28 mouse cellular contexts compared by ENCODE assay signal in the genomic region with DNA sequence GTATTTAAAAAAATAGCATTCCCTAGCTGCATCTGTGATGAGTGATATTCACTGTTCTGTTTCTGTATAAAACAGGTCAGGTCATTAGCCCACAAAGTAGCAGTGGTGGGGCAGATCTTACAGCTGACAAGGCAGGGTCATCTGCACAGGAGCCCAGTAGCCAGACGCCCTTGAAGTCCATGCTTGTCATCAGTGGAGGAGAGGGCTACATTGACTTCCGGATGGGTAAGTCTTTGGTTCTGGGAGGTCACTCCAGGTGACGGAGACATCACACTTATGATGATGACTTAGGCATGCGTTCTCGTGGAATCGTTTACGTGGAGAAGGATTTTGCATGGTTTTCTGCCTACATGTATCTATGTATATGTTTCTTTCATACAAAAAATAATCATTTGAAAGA.
"Had no signal": no experiment of that assay in that cellular context is flagged by ENCODE, and none has a peak within 500 bp of the region (broad histone marks: within the 10 kb centered on the region; RNA-seq: fewer than 3 reads in every experiment).

No protein-coding gene starts in this region.

- ATAC-seq: forebrain, embryonic 13.5 days; forebrain, embryonic 14.5 days; forebrain, embryonic 15.5 days; forebrain, embryonic 16.5 days; forebrain, postnatal 0 days had no signal

- H3K4me3 ChIP-seq: embryonic facial prominence, embryonic 10.5 days; embryonic facial prominence, embryonic 12.5 days; embryonic facial prominence, embryonic 13.5 days; embryonic facial prominence, embryonic 15.5 days; erythroblast, embryonic 14.5 days; forebrain, embryonic 10.5 days; forebrain, embryonic 12.5 days; forebrain, embryonic 13.5 days; forebrain, embryonic 15.5 days; gastrocnemius, adult 2 months; heart, adult 2 months had no signal

- H3K4me1 ChIP-seq: embryonic facial prominence, embryonic 10.5 days; embryonic facial prominence, embryonic 12.5 days; embryonic facial prominence, embryonic 15.5 days; forebrain, embryonic 10.5 days; forebrain, embryonic 12.5 days; forebrain, embryonic 13.5 days; forebrain, embryonic 15.5 days had no signal

- H3K27ac ChIP-seq: embryonic facial prominence, embryonic 10.5 days; embryonic facial prominence, embryonic 12.5 days; embryonic facial prominence, embryonic 13.5 days; embryonic facial prominence, embryonic 15.5 days; forebrain, embryonic 10.5 days; forebrain, embryonic 12.5 days; forebrain, embryonic 13.5 days; forebrain, embryonic 15.5 days; gastrocnemius, adult 2 months; heart, adult 2 months had no signal

- H3K27me3 ChIP-seq: embryonic facial prominence, embryonic 12.5 days; embryonic facial prominence, embryonic 13.5 days; embryonic facial prominence, embryonic 15.5 days; forebrain, embryonic 12.5 days; forebrain, embryonic 13.5 days; forebrain, embryonic 15.5 days had no signal

- H3K9ac ChIP-seq: embryonic facial prominence, embryonic 12.5 days; embryonic facial prominence, embryonic 13.5 days; embryonic facial prominence, embryonic 15.5 days; forebrain, embryonic 12.5 days; forebrain, embryonic 13.5 days; forebrain, embryonic 15.5 days; forebrain, postnatal 0 days had no signal

- DNase-seq: cerebellum, adult 2 months; cerebellum, adult 8-10 months; cerebellum, adult 9-10 months; cerebellum, adult 9-11 months; cerebellum, postnatal 10 days; cerebellum, postnatal 14 days; cerebellum, postnatal 25 days; cerebellum, postnatal 36 days; embryo, embryonic 11 days; forebrain, postnatal 0 days; gastrocnemius, adult 2 months; gastrocnemius, postnatal 10 days; gastrocnemius, postnatal 14 days; gastrocnemius, postnatal 25 days; gastrocnemius, postnatal 36 days; heart, adult 18-20 months; heart, adult 2 months had no signal

- H3K4me2 ChIP-seq: embryonic facial prominence, embryonic 12.5 days; embryonic facial prominence, embryonic 13.5 days; embryonic facial prominence, embryonic 15.5 days; forebrain, embryonic 12.5 days; forebrain, embryonic 13.5 days; forebrain, embryonic 15.5 days had no signal

- H3K9me3 ChIP-seq: embryonic facial prominence, embryonic 10.5 days; embryonic facial prominence, embryonic 12.5 days; embryonic facial prominence, embryonic 13.5 days; embryonic facial prominence, embryonic 15.5 days; forebrain, embryonic 10.5 days; forebrain, embryonic 12.5 days; forebrain, embryonic 13.5 days; forebrain, embryonic 15.5 days had no signal
